Mouse (Mus musculus) heart, embryonic 13.5 days (tissue): ENCODE measurements at regions not wholly inside any gene's neighbourhood (a gene's known extent, or its start where the extent isn't known, plus 50 kb on each side); places are given as distances from the start of the nearest gene placed in this dataset.

Source experiments
- ATAC-seq: fragments of 200-750 bp; cut with Nextera tagmentation; 2 replicates; pipeline ENCODE4 v1.8.0; 2017; ENCODE audit warnings: moderate TSS enrichment; ENCODE audit not compliant: insufficient number of reproducible peaks, low FRiP score, low TSS enrichment; ENCODE audit errors: extremely low read depth
- H3K27ac ChIP-seq: fragments of 300-500 bp; sonication (generic); replicated peaks from 2 replicates; pipeline ENCODE4 v1.5.1; 2015; ENCODE audit warnings: moderate library complexity, mild to moderate bottlenecking, inconsistent platforms
- H3K27me3 ChIP-seq: fragments of 300-500 bp; sonication (generic); replicated peaks from 2 replicates; pipeline ENCODE4 v1.6.1; 2015; ENCODE audit warnings: mild to moderate bottlenecking, inconsistent platforms
- H3K36me3 ChIP-seq: fragments of 300-500 bp; sonication (generic); 2 replicates; pipeline ENCODE4 v1.6.1; 2015; ENCODE audit warnings: mild to moderate bottlenecking, inconsistent platforms
- H3K4me1 ChIP-seq: fragments of 300-500 bp; sonication (generic); 2 replicates; pipeline ENCODE4 v1.6.1; 2015; ENCODE audit warnings: inconsistent platforms
- H3K4me2 ChIP-seq: fragments of 300-500 bp; sonication (generic); 2 replicates; pipeline ENCODE4 v1.6.1; 2015; ENCODE audit warnings: inconsistent platforms, mild to moderate bottlenecking, moderate library complexity
- H3K4me3 ChIP-seq: fragments of 300-500 bp; sonication (generic); 2 replicates; pipeline ENCODE4 v1.5.1; 2015; ENCODE audit warnings: moderate library complexity, mild to moderate bottlenecking, inconsistent platforms
- H3K9ac ChIP-seq: fragments of 300-500 bp; sonication (generic); 2 replicates; pipeline ENCODE4 v1.6.1; 2015; ENCODE audit warnings: inconsistent platforms, mild to moderate bottlenecking, moderate library complexity
- H3K9me3 ChIP-seq: fragments of 300-500 bp; sonication (generic); 2 replicates; pipeline ENCODE4 v1.6.1; 2016; ENCODE audit warnings: inconsistent platforms

- no peak for ATAC-seq
- Histone ChIP-seq H3K9ac (no peak overlapping the region), H3K9me3 (peaks cover 79% of the 10 kb centered on the region), H3K27ac (no peak overlapping the region), H3K27me3 (no peaks in the 10 kb centered on the region), H3K36me3 (no peaks in the 10 kb centered on the region), H3K4me2 (no peak overlapping the region), H3K4me3 (no peak overlapping the region), H3K4me1 (no peaks in the 10 kb centered on the region)
These were observed 87.4 kb downstream of the Scgb2b26 start for GRCm38 (mm10) chr7:33857431-33857830.

DNA sequence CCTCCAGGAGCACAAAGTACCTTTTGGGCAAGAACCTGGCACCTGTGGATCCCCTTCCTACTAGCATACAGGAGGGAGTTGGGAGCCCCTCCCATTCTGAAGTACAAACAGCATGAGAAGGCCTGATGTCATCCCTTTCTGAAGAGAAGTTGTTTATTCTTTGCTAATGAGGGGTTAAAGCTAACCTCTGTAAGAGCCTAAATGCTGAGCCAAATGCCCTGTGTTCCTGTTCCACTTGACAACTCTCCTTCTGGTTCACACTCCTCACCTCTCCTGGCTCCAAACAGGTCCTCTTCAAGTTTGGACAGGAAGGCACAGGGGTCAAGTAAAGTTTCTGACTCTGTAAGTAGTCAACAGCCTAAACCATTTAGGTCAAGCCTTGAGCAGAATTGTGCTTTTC, 89.9 kb downstream of the Scgb2b26 start:
- Histone ChIP-seq H3K9me3 (peaks cover 88% of the 10 kb centered on the region), H3K36me3 (no peaks in the 10 kb centered on the region), H3K4me2 (no peak overlapping the region), H3K4me3 (no peak overlapping the region), H3K9ac (no peak overlapping the region), H3K27ac (no peak overlapping the region), H3K4me1 (no peaks in the 10 kb centered on the region), H3K27me3 (no peaks in the 10 kb centered on the region)
- ATAC-seq = no peak
